Comparison of ENCODE assay signal across 18 mouse cellular contexts in genomic region chr16:95897843-95898242, GRCm38 (mm10).
A peak's percentile ranks its signal among the peaks of the same experiment; 100 is the strongest.
DNase-seq lines count a peak whose midpoint lies in the region; ATAC-seq and TF ChIP-seq lines count a peak whose summit lies in the region.
"Had no signal": no experiment of that assay in that cellular context is flagged by ENCODE, and none has a peak within 500 bp of the region (broad histone marks: within the 10 kb centered on the region; RNA-seq: fewer than 3 reads in every experiment).

No protein-coding gene starts in this region.

- H3K4me1 ChIP-seq in lung, postnatal 0 days (ENCODE audit: insufficient read depth, low read depth, low read length), result no peaks in the 10 kb centered on the region
- H3K4me1 ChIP-seq in CH12.LX (ENCODE audit: control insufficient read depth in 1 of 2, insufficient read depth in 2 of 2), result peaks cover 54 to 75% of the 10 kb centered on the region in 2 experiments
- no peaks in the 10 kb centered on the region for H3K4me1 ChIP-seq in forebrain, embryonic 12.5 days
- H3K4me1 ChIP-seq in heart, embryonic 10.5 days, result 0 out of 2 replicates have a peak, but pooled peaks cover 3% of the 10 kb centered on the region
- H3K4me1 ChIP-seq: embryonic facial prominence, embryonic 13.5 days; forebrain, embryonic 13.5 days; midbrain, embryonic 15.5 days had no signal

- no peaks in the 10 kb centered on the region for H3K36me3 ChIP-seq in lung, postnatal 0 days (ENCODE audit: insufficient read depth, low read length)
- H3K36me3 ChIP-seq in CH12.LX (replicated peaks in 1 of 2; ENCODE audit: control insufficient read depth in 1 of 2, insufficient read depth in 1 of 2, low read length in 1 of 2), result no peaks in the 10 kb centered on the region
- no peaks in the 10 kb centered on the region for H3K36me3 ChIP-seq in forebrain, embryonic 12.5 days (replicated peaks)
- no peaks in the 10 kb centered on the region for H3K36me3 ChIP-seq in heart, embryonic 10.5 days
- H3K36me3 ChIP-seq: embryonic facial prominence, embryonic 13.5 days; limb, embryonic 12.5 days; midbrain, embryonic 15.5 days had no signal

- peak; percentile 41 for DNase-seq in lung, postnatal 0 days (ENCODE audit: low spot score)
- DNase-seq in lung, postnatal 4 days, result no peak
- DNase-seq in CH12.LX (ENCODE audit: extremely low read depth), result peak; percentile 62
- DNase-seq in gonadal fat pad, adult 2 months (ENCODE audit: low read depth), result peak; percentile 76
- DNase-seq in layer of hippocampus, postnatal 36 days, result no peak
- DNase-seq in heart, embryonic 10.5 days (ENCODE audit: low spot score), result no peak
- DNase-seq: adrenal gland, adult 2 months; cerebellum, adult 11-12 months; cerebellum, postnatal 36 days; heart, postnatal 36 days; retina, postnatal 1 day had no signal

- H3K4me2 ChIP-seq in lung, postnatal 0 days (replicated peaks; ENCODE audit: low read depth, low read length), result no peak overlapping the region
- peak overlapping the region; percentile 29; the same call in 1 of the 2 replicates for H3K4me2 ChIP-seq in CH12.LX (ENCODE audit: insufficient read depth, low read depth, poor library complexity, severe bottlenecking)
- no peak overlapping the region for H3K4me2 ChIP-seq in forebrain, embryonic 12.5 days
- H3K4me2 ChIP-seq: embryonic facial prominence, embryonic 13.5 days; forebrain, embryonic 13.5 days; heart, embryonic 11.5 days; limb, embryonic 12.5 days; midbrain, embryonic 15.5 days had no signal

- no peak; the same call in 1 of the 2 replicates for ATAC-seq in lung, postnatal 0 days
- ATAC-seq in neutrophil, adult 5-6 weeks (ENCODE audit: extremely low read depth, insufficient number of reproducible peaks, low FRiP score, poor library complexity, severe bottlenecking), result 0 out of 2 replicates have a peak, but pooled peaks have one; percentile 20
- no peak for ATAC-seq in forebrain, embryonic 12.5 days (ENCODE audit: low FRiP score)
- ATAC-seq: forebrain, embryonic 13.5 days; midbrain, embryonic 15.5 days had no signal

- no peak overlapping the region for H3K27ac ChIP-seq in lung, postnatal 0 days (ENCODE audit: low read length)
- H3K27ac ChIP-seq in CH12.LX (ENCODE audit: insufficient read depth, low read depth), result peak overlapping the region; percentile 89
- H3K27ac ChIP-seq in forebrain, embryonic 12.5 days, result no peak overlapping the region
- no peak overlapping the region for H3K27ac ChIP-seq in heart, embryonic 10.5 days
- H3K27ac ChIP-seq: embryonic facial prominence, embryonic 13.5 days; forebrain, embryonic 13.5 days; limb, embryonic 12.5 days; midbrain, embryonic 15.5 days had no signal

- in situ Hi-C loops in CH12.LX (cut with MboI; ENCODE audit: low pct_ligation_motif_present, low pct_unique_long_range_greater_than_20kb, low sequenced_read_pairs), result no loop called here

- TF ChIP-seq EP300 in lung, postnatal 0 days (IDR thresholded peaks at IDR 0.05), result peak; percentile 26; the same call in 1 of the 2 replicates
- TF ChIP-seq EP300 in CH12.LX (IDR thresholded peaks at IDR 0.05; ENCODE audit: low read length), result no peak; the same call in 1 of the 2 replicates

- H3K27me3 ChIP-seq in lung, postnatal 0 days (replicated peaks; ENCODE audit: insufficient read depth, low read length), result no peaks in the 10 kb centered on the region
- no peaks in the 10 kb centered on the region for H3K27me3 ChIP-seq in CH12.LX (replicated peaks)
- no peaks in the 10 kb centered on the region for H3K27me3 ChIP-seq in forebrain, embryonic 12.5 days
- H3K27me3 ChIP-seq in heart, embryonic 10.5 days (ENCODE audit: insufficient read depth, poor library complexity, severe bottlenecking), result no peaks in the 10 kb centered on the region
- H3K27me3 ChIP-seq: embryonic facial prominence, embryonic 13.5 days; forebrain, embryonic 13.5 days; limb, embryonic 12.5 days; midbrain, embryonic 15.5 days had no signal

- H3K9me3 ChIP-seq in lung, postnatal 0 days (ENCODE audit: low read length), result no peaks in the 10 kb centered on the region
- H3K9me3 ChIP-seq in CH12.LX (replicated peaks; ENCODE audit: low read length), result peaks cover 2% of the 10 kb centered on the region
- H3K9me3 ChIP-seq in forebrain, embryonic 12.5 days, result no peaks in the 10 kb centered on the region
- no peaks in the 10 kb centered on the region for H3K9me3 ChIP-seq in heart, embryonic 10.5 days
- H3K9me3 ChIP-seq: embryonic facial prominence, embryonic 13.5 days; forebrain, embryonic 13.5 days; limb, embryonic 12.5 days; midbrain, embryonic 15.5 days had no signal

- dilution Hi-C loops in CH12.LX (cut with MboI; ENCODE audit: extremely low pct_ligation_motif_present, extremely low pct_unique_long_range_greater_than_20kb, low sequenced_read_pairs), result no loop called here

- no peak for TF ChIP-seq POLR2A in CH12.LX (IDR thresholded peaks at IDR 0.05; ENCODE audit: low read depth, low read length)

- TF ChIP-seq CTCF in lung, postnatal 0 days (IDR thresholded peaks at IDR 0.05), result no peak
- no peak for TF ChIP-seq CTCF in CH12.LX (conservative IDR thresholded peaks at IDR 0.05 in 1 of 2, IDR thresholded peaks at IDR 0.05 in 1 of 2; ENCODE audit: low read depth in 2 of 2, low read length in 2 of 2)

- H3K79me2 ChIP-seq in CH12.LX (replicated peaks; ENCODE audit: control insufficient read depth, extremely low read depth, insufficient read depth, poor library complexity, severe bottlenecking), result no peaks in the 10 kb centered on the region

- no peak for TF ChIP-seq RAD21 in CH12.LX (IDR thresholded peaks at IDR 0.05; ENCODE audit: low read depth, low read length)

- no peak overlapping the region for H3K9ac ChIP-seq in lung, postnatal 0 days (replicated peaks; ENCODE audit: low read depth)
- H3K9ac ChIP-seq in CH12.LX (ENCODE audit: insufficient read depth, low read depth), result peak overlapping the region; percentile 34
- no peak overlapping the region for H3K9ac ChIP-seq in forebrain, embryonic 12.5 days
- H3K9ac ChIP-seq: embryonic facial prominence, embryonic 13.5 days; forebrain, embryonic 13.5 days; limb, embryonic 12.5 days; midbrain, embryonic 15.5 days had no signal

- 68% methylated on average over 7 of the region's 7 CpGs for WGBS in lung, postnatal 0 days
- WGBS in forebrain, embryonic 12.5 days, result 90% methylated on average over 7 of the region's 7 CpGs
- 78% methylated on average over 7 of the region's 7 CpGs for WGBS in heart, embryonic 10.5 days

- H3K4me3 ChIP-seq in lung, postnatal 0 days (ENCODE audit: low read depth, low read length), result no peak overlapping the region
- no peak overlapping the region for H3K4me3 ChIP-seq in CH12.LX (replicated peaks in 1 of 3; ENCODE audit: low read depth in 2 of 3, low read length in 2 of 3, poor library complexity in 1 of 3)
- H3K4me3 ChIP-seq in forebrain, embryonic 12.5 days (replicated peaks), result no peak overlapping the region
- no peak overlapping the region for H3K4me3 ChIP-seq in heart, embryonic 10.5 days
- H3K4me3 ChIP-seq: embryonic facial prominence, embryonic 13.5 days; forebrain, embryonic 13.5 days; limb, embryonic 12.5 days; midbrain, embryonic 15.5 days had no signal

TF ChIP-seq in CH12.LX, 34 proteins besides CTCF, POLR2A, EP300 and RAD21:
- TF ChIP-seq ETS1 (conservative IDR thresholded peaks at IDR 0.05; ENCODE audit: low read depth, low read length), result peak; percentile 78
- TF ChIP-seq MYC (IDR thresholded peaks at IDR 0.05; ENCODE audit: low read depth, low read length), result peak; percentile 97
- TF ChIP-seq MAZ (IDR thresholded peaks at IDR 0.05; ENCODE audit: low read depth, low read length), result no peak
- peak; percentile 91 for TF ChIP-seq BHLHE40 (IDR thresholded peaks at IDR 0.05; ENCODE audit: low read depth, low read length)
- TF ChIP-seq JUND (conservative IDR thresholded peaks at IDR 0.05; ENCODE audit: low read depth, low read length), result peak; percentile 57; the same call in 1 of the 2 replicates
- TF ChIP-seq IRF4 (IDR thresholded peaks at IDR 0.05; ENCODE audit: low read depth, low read length), result peak; percentile 77
- TF ChIP-seq USF2 (conservative IDR thresholded peaks at IDR 0.05; ENCODE audit: low read depth, low read length), result no peak
- TF ChIP-seq PAX5 (IDR thresholded peaks at IDR 0.05; ENCODE audit: low read length), result no peak
- peak; percentile 44; the same call in 1 of the 2 replicates for TF ChIP-seq MEF2A (IDR thresholded peaks at IDR 0.05; ENCODE audit: borderline replicate concordance, low read depth, low read length)
- no peak for TF ChIP-seq ZNF384 (IDR thresholded peaks at IDR 0.05; ENCODE audit: low read depth, low read length)
- TF ChIP-seq TCF12 (IDR thresholded peaks at IDR 0.05; ENCODE audit: low read depth, low read length), result peak; percentile 30; the same call in 1 of the 2 replicates
- no peak for TF ChIP-seq SMC3 (IDR thresholded peaks at IDR 0.05; ENCODE audit: low read depth, low read length)
- peak; percentile 96 for TF ChIP-seq MAX (IDR thresholded peaks at IDR 0.05; ENCODE audit: low read length)
- TF ChIP-seq JUN (IDR thresholded peaks at IDR 0.05; ENCODE audit: insufficient read depth, low read depth, low read length), result peak; percentile 49; the same call in 1 of the 2 replicates

Comparison
In these comparisons a context has a peak if more than half of its experiments do, and no peak if none do; other contexts are left out.
1. DNase-seq: peak in lung, postnatal 0 days (single experiment), CH12.LX (single experiment) and gonadal fat pad, adult 2 months (single experiment); none in lung, postnatal 4 days (0 of 2), layer of hippocampus, postnatal 36 days (0 of 2) and heart, embryonic 10.5 days (single experiment).